Mouse (Mus musculus) left cerebral cortex, adult 6 months (tissue): Measurements from ENCODE around the gene Gm4778. TPM values are rescaled to one million over a fixed set of nuclear protein-coding genes. Genes with fewer than 3 reads are reported as not detected.

Experiments
- long read RNA-seq, 2 experiments: library from polyadenylated mRNA; unstranded; transcript quantifications; one replicate each; pipeline ENCODE4 v2.0.0; 2019 to 2020
- polyA plus RNA-seq: library from polyadenylated mRNA; unstranded; fragments of <200 nt; fragmentation: Nextera tagmentation; gene quantifications from 2 replicates; pipeline ENCODE4 v1.2.3, GENCODE M21; 2021

Gene Gm4778
- not detected in 2 replicates for polyA plus RNA-seq
- long read RNA-seq, experiment 1: 0 reads
- long read RNA-seq, experiment 2: 0 reads

DNA sequence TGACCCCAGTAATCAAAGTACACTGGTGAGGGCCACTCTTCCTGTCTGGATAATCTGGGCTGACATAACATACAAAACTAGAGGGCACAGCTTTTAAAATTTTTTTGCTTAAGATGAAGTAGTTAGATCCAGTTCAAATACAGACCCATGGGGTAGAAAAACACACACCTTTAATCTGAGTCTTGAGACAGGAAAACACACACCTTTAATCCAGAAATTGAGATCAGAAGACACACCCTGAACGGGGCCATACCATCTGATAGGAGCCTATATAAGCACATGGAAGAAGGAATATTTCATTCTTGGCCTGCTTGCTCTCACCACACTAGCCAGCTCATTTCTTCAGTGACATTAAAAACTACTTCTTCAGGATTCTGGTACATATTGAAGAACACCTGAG lies at the start of gene Gm4778:
TSS of gene Gm4778 (plus strand) at position 301 of the 400 bp plus-strand sequence.

GRCm38 (mm10) chr3:94309633-94310363 lies 46.0 kb downstream of the Gm4778 start, which contains the start of gene Them4:
Gene Them4 (plus strand): TSS chr3:94310089.

Other genes with a start within 250 kb of the Gm4778 start
- not detected in 2 replicates for gene Gm9125, start 209.2 kb upstream of the Gm4778 start, polyA plus RNA-seq
- not detected in 2 replicates for gene Gm10697, start 191.4 kb upstream of the Gm4778 start, polyA plus RNA-seq
- gene Gm10696, start 85.8 kb upstream of the Gm4778 start, polyA plus RNA-seq: not detected in 2 replicates
- not detected in 2 replicates for gene Gm5286, start 67.3 kb upstream of the Gm4778 start, polyA plus RNA-seq
- 23.1 and 26.8 TPM in 2 replicates for gene Them4, start 46.1 kb downstream of the Gm4778 start, polyA plus RNA-seq
- not detected in 2 replicates for gene Them5, start 78.1 kb downstream of the Gm4778 start, polyA plus RNA-seq
- 0.15 and 1.1 TPM in 2 replicates for gene C2cd4d, start 98.4 kb downstream of the Gm4778 start, polyA plus RNA-seq
- gene Rorc, start 108.8 kb downstream of the Gm4778 start, polyA plus RNA-seq: 1.9 and 2.5 TPM in 2 replicates
- gene Lingo4, start 134.5 kb downstream of the Gm4778 start, polyA plus RNA-seq: 0.24 and 0.36 TPM in 2 replicates
- gene Tdrkh, start 149.2 kb downstream of the Gm4778 start, polyA plus RNA-seq: 14.9 and 19.5 TPM in 2 replicates
- gene Mrpl9, start 179.3 kb downstream of the Gm4778 start, polyA plus RNA-seq: 61.1 and 62.9 TPM in 2 replicates
- 0.20 and 0.23 TPM in 2 replicates for gene Oaz3, start 179.9 kb downstream of the Gm4778 start, polyA plus RNA-seq
- 43.5 and 58.7 TPM in 2 replicates for gene Celf3, start 214.3 kb downstream of the Gm4778 start, polyA plus RNA-seq
- gene Riiad1, start 216.3 kb downstream of the Gm4778 start, polyA plus RNA-seq: 11.6 and 14.9 TPM in 2 replicates